Mouse (Mus musculus) liver, embryonic 14.5 days (tissue): Measurements from ENCODE around the gene Tgm7.
"Not testable (repeated sequence)": the region's sequence is repeated elsewhere in the genome, so short reads cannot be mapped to it uniquely, and the experiment has no call there.

ENCODE experiments used
- CTCF ChIP-seq: IDR thresholded peaks from 2 replicates; pipeline ENCODE4 v1.5.1; 2016; ENCODE audit warnings: antibody characterized with exemption, low read depth, control low read depth
- EP300 ChIP-seq: IDR thresholded peaks from 2 replicates; pipeline ENCODE4 v1.6.1; 2016; ENCODE audit warnings: antibody characterized with exemption, low read depth

DNA sequence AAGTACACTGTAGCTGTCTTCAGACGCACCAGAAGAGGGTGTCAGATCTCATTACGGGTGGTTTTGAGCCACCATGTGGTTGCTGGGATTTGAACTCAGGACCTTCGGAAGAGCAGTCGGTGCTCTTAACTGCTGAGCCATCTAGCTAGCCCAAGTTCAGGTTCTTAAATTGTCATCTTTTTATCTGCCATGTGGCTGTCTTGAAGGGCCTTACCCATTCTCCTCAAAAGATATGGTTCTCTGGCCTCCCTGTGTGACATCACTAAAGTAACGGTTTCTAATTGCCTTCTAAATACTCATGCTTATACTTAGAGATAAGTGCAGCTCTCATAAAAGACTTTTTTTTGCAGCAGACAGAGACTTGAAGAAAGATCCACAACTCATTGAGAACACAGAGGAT, 16.7 kb upstream of the Tgm7 start:
- not testable (repeated sequence) for TF ChIP-seq CTCF, EP300
